Mouse (Mus musculus): ENCODE results near the gene Gm10282.

DNA sequence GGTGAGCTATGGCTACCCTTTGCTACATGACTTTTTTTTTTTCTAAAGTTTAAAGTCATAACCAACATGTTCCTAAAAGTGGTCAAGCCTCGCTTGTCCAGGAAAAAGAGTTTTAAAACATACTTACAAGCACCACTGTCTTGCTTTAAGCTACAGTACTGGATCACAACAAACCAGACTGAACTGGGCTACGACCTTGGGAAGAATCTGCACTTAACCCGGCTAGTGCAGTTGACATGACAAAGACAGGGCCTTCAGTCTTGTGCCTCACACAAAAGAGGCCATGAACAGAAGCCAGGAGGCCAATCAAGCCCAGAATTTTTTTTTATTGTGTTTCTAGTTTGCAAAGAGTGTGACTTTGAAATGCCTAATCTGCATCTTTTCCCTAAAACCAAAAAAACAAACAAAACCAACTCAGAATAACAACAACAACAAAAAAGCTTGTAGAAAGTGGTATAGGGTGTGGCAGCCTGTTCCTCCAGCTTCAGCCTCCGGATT is 29.1 kb upstream of the Gm10282 start:
- TF ChIP-seq CTCF (IDR thresholded peaks at IDR 0.05; ENCODE audit: insufficient read depth, low read length) (no peak), POLR2A (IDR thresholded peaks at IDR 0.05; ENCODE audit: borderline replicate concordance, extremely low read depth, low read depth, low read length) (no peak)
